Mouse (Mus musculus) spleen, postnatal 0 days (tissue): Measurements from ENCODE around the gene Slc25a12. TPM values are rescaled to one million over a fixed set of nuclear protein-coding genes. Genes with fewer than 3 reads are reported as not detected.

Experiments
- polyA plus RNA-seq: library from polyadenylated mRNA; unstranded; fragments of >200 nt; fragmentation: Nextera tagmentation; extraction: Ambion mirVana; gene quantifications from 2 replicates; pipeline ENCODE4 v1.2.1, GENCODE M21; 2015

Gene Slc25a12
- polyA plus RNA-seq: 31.8 and 34.0 TPM in 2 replicates

GRCm38 (mm10) chr2:71367125-71367880 lies at the start of gene Slc25a12:
Gene Slc25a12, minus strand, starts transcription at chr2:71367749.

GRCm38 (mm10) chr2:71388951-71389763 lies 21.6 kb upstream of the Slc25a12 start, which contains the start of gene Hat1:
Gene Hat1, plus strand, starts transcription at chr2:71388958.

Other genes with a start within 250 kb of the Slc25a12 start
- gene Cybrd1, start 249.8 kb downstream of the Slc25a12 start, polyA plus RNA-seq: 0.59 and 0.81 TPM in 2 replicates
- 46.2 and 48.7 TPM in 2 replicates for gene Dync1i2, start 156.0 kb downstream of the Slc25a12 start, polyA plus RNA-seq
- gene Hat1, start 21.2 kb upstream of the Slc25a12 start, polyA plus RNA-seq: 128 and 158 TPM in 2 replicates
- 22.3 and 23.4 TPM in 2 replicates for gene Metap1d, start 85.5 kb upstream of the Slc25a12 start, polyA plus RNA-seq
- 0.07 and 0.14 TPM in 2 replicates for gene Dlx1, start 160.4 kb upstream of the Slc25a12 start, polyA plus RNA-seq
- gene Dlx2, start 179.0 kb upstream of the Slc25a12 start, polyA plus RNA-seq: not detected in 2 replicates